9 mouse cellular contexts compared by ENCODE assay signal in the genomic region with DNA sequence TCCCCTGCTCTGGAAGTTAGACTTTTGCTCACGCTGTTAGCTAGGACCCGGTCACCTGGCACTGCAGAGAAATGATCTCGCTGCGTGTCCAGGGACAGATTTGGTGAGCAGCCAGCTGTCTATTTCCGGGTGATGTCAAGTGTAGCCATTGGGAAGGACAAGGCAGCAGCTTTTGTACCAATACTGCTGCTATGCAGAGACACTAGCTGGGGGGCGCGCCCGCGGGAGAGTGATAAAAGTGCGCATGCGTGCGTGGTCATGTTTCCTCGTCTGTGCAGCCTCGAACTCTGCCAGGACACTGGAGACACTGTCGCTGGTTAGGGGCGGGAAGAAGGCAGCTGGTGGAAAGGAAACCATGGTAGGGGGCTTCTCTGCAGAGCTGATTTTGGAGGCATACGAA. TPM values are rescaled to one million over a fixed set of nuclear protein-coding genes. Genes with fewer than 3 reads are reported as not detected.
DNase-seq lines count a peak whose midpoint lies in the region; ATAC-seq and TF ChIP-seq lines count a peak whose summit lies in the region.
"Had no signal": no experiment of that assay in that cellular context is flagged by ENCODE, and none has a peak within 500 bp of the region (broad histone marks: within the 10 kb centered on the region; RNA-seq: fewer than 3 reads in every experiment).

No protein-coding gene starts in this region.

- peak overlapping the region; percentile 42 for H3K9ac ChIP-seq in heart, embryonic 16.5 days (ENCODE audit: low read length)
- H3K9ac ChIP-seq in midbrain, embryonic 16.5 days (ENCODE audit: low read depth, low read length) = no peak overlapping the region
- H3K9ac ChIP-seq: liver, embryonic 13.5 days had no signal

- peaks cover 9% of the 10 kb centered on the region for H3K36me3 ChIP-seq in heart, embryonic 16.5 days (ENCODE audit: control insufficient read depth, insufficient read depth)
- H3K36me3 ChIP-seq in midbrain, embryonic 16.5 days (ENCODE audit: control insufficient read depth, insufficient read depth, low read length) = no peaks in the 10 kb centered on the region

- TF ChIP-seq CTCF in lung, adult 2 months (IDR thresholded peaks at IDR 0.05; ENCODE audit: insufficient read depth, low read length) = no peak

- ATAC-seq in heart, embryonic 16.5 days (replicated peaks; ENCODE audit: extremely low read depth, insufficient read depth, low FRiP score) = no peak
- no peak for ATAC-seq in midbrain, embryonic 16.5 days

- WGBS in heart, embryonic 16.5 days = 52% methylated on average over 17 of the region's 17 CpGs
- 74% methylated on average over 17 of the region's 17 CpGs for WGBS in midbrain, embryonic 16.5 days
- 83% methylated on average over 17 of the region's 17 CpGs for WGBS in lung, adult 2 months

- no peak for TF ChIP-seq POLR2A in lung, adult 2 months (IDR thresholded peaks at IDR 0.05; ENCODE audit: borderline replicate concordance, extremely low read depth, low read depth, low read length)

- DNase-seq in R1 (ENCODE audit: low read depth, low spot score) = peak; percentile 82
- peak; percentile 51 for DNase-seq in cerebellum, adult 11 months
- DNase-seq in lung, adult 2 months = no peak
- no peak for DNase-seq in adrenal gland, adult (ENCODE audit: inconsistent age in 2 of 2, low spot score in 1 of 2)
- no peak for DNase-seq in natural killer cell, adult 2 months (ENCODE audit: low spot score in 2 of 2)
- DNase-seq: kidney, postnatal 10 days; liver, embryonic 13.5 days had no signal

- H3K4me3 ChIP-seq in heart, embryonic 16.5 days (ENCODE audit: low read length) = no peak overlapping the region
- no peak overlapping the region for H3K4me3 ChIP-seq in midbrain, embryonic 16.5 days (ENCODE audit: low read depth, low read length)
- no peak overlapping the region for H3K4me3 ChIP-seq in lung, adult 2 months (replicated peaks; ENCODE audit: extremely low read depth, low read depth, low read length)
- H3K4me3 ChIP-seq: liver, embryonic 13.5 days had no signal

- H3K27ac ChIP-seq in heart, embryonic 16.5 days (ENCODE audit: low read length) = peak overlapping the region; percentile 38; the same call in 1 of the 2 replicates
- peak overlapping the region; percentile 51; the same call in 1 of the 2 replicates for H3K27ac ChIP-seq in midbrain, embryonic 16.5 days (ENCODE audit: low read length)
- H3K27ac ChIP-seq: liver, embryonic 13.5 days had no signal

- peak overlapping the region; percentile 40 for H3K4me2 ChIP-seq in heart, embryonic 16.5 days (ENCODE audit: low read depth, low read length)
- H3K4me2 ChIP-seq in midbrain, embryonic 16.5 days (ENCODE audit: low read length) = no peak overlapping the region
- H3K4me2 ChIP-seq: liver, embryonic 13.5 days had no signal

- H3K27me3 ChIP-seq in heart, embryonic 16.5 days (ENCODE audit: control insufficient read depth, insufficient read depth, low read length) = no peaks in the 10 kb centered on the region
- no peaks in the 10 kb centered on the region for H3K27me3 ChIP-seq in midbrain, embryonic 16.5 days (ENCODE audit: control insufficient read depth, insufficient read depth, low read depth, low read length)
- H3K27me3 ChIP-seq: liver, embryonic 13.5 days had no signal

- H3K4me1 ChIP-seq in heart, embryonic 16.5 days (ENCODE audit: control insufficient read depth, insufficient read depth, low read length) = peaks cover 8% of the 10 kb centered on the region
- H3K4me1 ChIP-seq in midbrain, embryonic 16.5 days (ENCODE audit: control insufficient read depth, insufficient read depth, low read length) = peaks cover 8% of the 10 kb centered on the region
- H3K4me1 ChIP-seq in lung, adult 2 months (ENCODE audit: control insufficient read depth, insufficient read depth, low read length) = no peaks in the 10 kb centered on the region
- H3K4me1 ChIP-seq: liver, embryonic 13.5 days had no signal

- no peaks in the 10 kb centered on the region for H3K9me3 ChIP-seq in heart, embryonic 16.5 days (replicated peaks; ENCODE audit: control insufficient read depth, low read length)
- no peaks in the 10 kb centered on the region for H3K9me3 ChIP-seq in midbrain, embryonic 16.5 days (replicated peaks; ENCODE audit: control insufficient read depth, low read length, poor library complexity, severe bottlenecking)
- H3K9me3 ChIP-seq: liver, embryonic 13.5 days had no signal

RNA-seq across cellular contexts. Expression of a gene that starts 20.1 kb away (rescaled TPM):
- 9.6 and 10.5 TPM in 2 replicates for polyA plus RNA-seq in heart, embryonic 16.5 days (2015; fragmentation: Nextera tagmentation; extraction: Ambion mirVana)
- polyA plus RNA-seq in midbrain, embryonic 16.5 days (2015; fragmentation: Nextera tagmentation; extraction: Ambion mirVana) = 7.5 and 8.8 TPM in 2 replicates
- polyA plus RNA-seq in lung, adult 2 months (2012; rRNA removed) = 35.6 and 41.0 TPM in 2 replicates

RNA-seq across cellular contexts. Expression of a gene that starts 32.5 kb away (rescaled TPM):
- polyA plus RNA-seq in heart, embryonic 16.5 days (2015; fragmentation: Nextera tagmentation; extraction: Ambion mirVana) = 2.6 and 2.8 TPM in 2 replicates
- polyA plus RNA-seq in midbrain, embryonic 16.5 days (2015; fragmentation: Nextera tagmentation; extraction: Ambion mirVana) = 0.45 and 0.58 TPM in 2 replicates
- polyA plus RNA-seq in lung, adult 2 months (2012; rRNA removed) = 1.9 and 3.7 TPM in 2 replicates

RNA-seq across cellular contexts. Expression of a gene that starts 51.9 kb away (rescaled TPM):
- polyA plus RNA-seq in heart, embryonic 16.5 days (2015; fragmentation: Nextera tagmentation; extraction: Ambion mirVana) = 936 and 979 TPM in 2 replicates
- polyA plus RNA-seq in midbrain, embryonic 16.5 days (2015; fragmentation: Nextera tagmentation; extraction: Ambion mirVana) = 7,758 and 8,549 TPM in 2 replicates
- 18.8 and 38.6 TPM in 2 replicates for polyA plus RNA-seq in lung, adult 2 months (2012; rRNA removed)

Comparison
In these comparisons a context has a peak if more than half of its experiments do, and no peak if none do; other contexts are left out.
1. DNase-seq: peak in R1 (single experiment) and cerebellum, adult 11 months (single experiment); none in lung, adult 2 months (single experiment), adrenal gland, adult (0 of 2) and natural killer cell, adult 2 months (0 of 2).
2. RNA of a gene that starts 51.9 kb away (polyA plus RNA-seq): 7,758 to 8,549 TPM in midbrain, embryonic 16.5 days and 936 to 979 TPM in heart, embryonic 16.5 days; 18.8 to 38.6 TPM in lung, adult 2 months; every median in the first group is over 10 times any median in the second.